Mouse (Mus musculus): ENCODE measurements at regions not wholly inside any gene's neighbourhood (a gene's known extent, or its start where the extent isn't known, plus 50 kb on each side); places are given as distances from the start of the nearest gene placed in this dataset.

DNA sequence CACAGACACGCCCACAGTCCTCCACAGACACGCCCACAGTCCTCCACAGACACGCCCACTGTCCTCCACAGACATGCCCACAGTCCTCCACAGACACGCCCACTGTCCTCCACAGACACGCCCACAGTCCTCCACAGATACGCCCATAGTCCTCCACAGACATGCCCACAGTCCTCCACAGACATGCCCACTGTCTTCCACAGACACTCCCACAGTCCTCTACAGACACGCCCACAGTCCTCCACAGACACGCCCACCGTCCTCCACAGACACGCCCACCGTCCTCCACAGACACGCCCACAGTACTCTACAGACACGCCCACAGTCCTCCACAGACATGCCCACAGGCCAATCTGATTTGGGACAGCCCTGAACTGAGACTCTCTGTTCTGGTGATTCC, 187.6 kb upstream of the Ajap1 start:
- WGBS, result 73% methylated on average over 13 of the region's 13 CpGs
- Histone ChIP-seq H3K9ac (no peak overlapping the region), H3K4me2 (no peak overlapping the region), H3K9me3 (replicated peaks) (no peaks in the 10 kb centered on the region), H3K27ac (no peak overlapping the region), H3K36me3 (no peaks in the 10 kb centered on the region), H3K4me1 (replicated peaks) (no peaks in the 10 kb centered on the region), H3K27me3 (no peaks in the 10 kb centered on the region), H3K4me3 (no peak overlapping the region)
- ATAC-seq (replicated peaks; ENCODE audit: insufficient number of reproducible peaks, insufficient read depth, low FRiP score, low read depth), result no peak

DNA sequence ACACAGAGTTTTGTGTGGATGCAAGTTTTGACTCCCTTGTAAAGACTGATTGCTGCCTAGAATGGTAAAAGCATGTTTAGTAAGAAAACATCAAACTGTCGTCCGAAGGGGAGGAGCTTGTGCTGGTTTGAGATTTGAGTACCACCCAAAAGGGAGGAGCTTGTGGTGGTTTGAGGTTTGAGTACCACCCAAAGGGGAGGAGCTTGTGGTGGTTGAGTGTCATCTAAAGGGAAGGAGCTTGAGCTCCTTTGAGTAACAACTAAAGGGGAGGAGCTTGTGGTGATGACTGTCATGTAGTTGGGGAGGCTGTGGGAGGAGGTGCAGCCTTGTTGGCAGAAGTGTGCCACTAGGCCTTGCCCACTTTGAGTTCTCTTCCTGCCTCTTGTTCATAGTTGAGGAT, 192.8 kb upstream of the Ajap1 start:
- Histone ChIP-seq H3K4me3 (no peak overlapping the region), H3K36me3 (no peaks in the 10 kb centered on the region), H3K27ac (no peak overlapping the region), H3K4me1 (replicated peaks) (no peaks in the 10 kb centered on the region), H3K9ac (no peak overlapping the region), H3K9me3 (replicated peaks) (no peaks in the 10 kb centered on the region), H3K27me3 (no peaks in the 10 kb centered on the region), H3K4me2 (no peak overlapping the region)
- ATAC-seq (replicated peaks; ENCODE audit: insufficient number of reproducible peaks, insufficient read depth, low FRiP score, low read depth), result no peak
- WGBS, result 73% methylated on average over 2 of the region's 2 CpGs

DNA sequence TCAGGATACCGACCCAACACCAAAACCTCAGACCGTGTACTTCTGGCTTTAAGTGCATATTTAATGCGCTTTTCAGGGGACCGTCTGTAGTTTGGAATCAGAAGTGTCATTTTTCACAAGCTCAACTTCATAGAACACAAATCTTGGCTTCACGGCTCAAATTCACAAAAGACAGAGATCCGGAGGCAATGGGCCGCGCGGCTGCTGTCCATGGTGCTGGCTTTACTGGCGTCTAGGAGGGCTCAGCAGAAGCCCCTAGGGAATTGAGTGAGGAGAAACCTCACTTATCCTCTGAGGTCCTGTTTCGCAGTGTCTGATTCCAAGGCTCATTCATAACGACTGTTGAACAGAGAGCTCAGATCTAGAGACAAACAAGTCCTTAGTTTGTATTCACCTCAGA, 196.5 kb upstream of the Ajap1 start:
- Histone ChIP-seq H3K9me3 (replicated peaks) (no peaks in the 10 kb centered on the region), H3K4me2 (no peak overlapping the region), H3K4me1 (replicated peaks) (no peaks in the 10 kb centered on the region), H3K4me3 (no peak overlapping the region), H3K27me3 (no peaks in the 10 kb centered on the region), H3K9ac (no peak overlapping the region), H3K36me3 (no peaks in the 10 kb centered on the region), H3K27ac (no peak overlapping the region)
- no peak for ATAC-seq (replicated peaks; ENCODE audit: insufficient number of reproducible peaks, insufficient read depth, low FRiP score, low read depth)
- WGBS, result 35% methylated on average over 12 of the region's 12 CpGs

DNA sequence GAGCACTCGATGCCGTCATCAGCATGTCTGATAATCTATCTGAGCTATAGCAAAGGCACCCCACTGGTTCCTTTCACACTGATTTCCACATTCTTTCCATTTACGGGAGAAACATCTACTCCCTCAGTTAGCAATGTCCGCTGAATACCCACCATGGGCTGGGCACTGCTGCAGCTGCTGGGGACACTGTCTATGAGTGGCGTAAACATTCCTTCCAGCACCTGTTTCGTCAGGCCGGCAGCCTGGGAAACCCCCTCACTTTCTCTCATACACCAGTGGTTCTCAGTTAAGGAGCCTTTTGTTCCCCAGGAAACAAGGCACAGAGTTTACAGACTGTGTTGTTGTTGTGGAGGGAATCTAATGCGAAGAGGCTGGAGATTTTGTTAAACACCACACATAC, 205.8 kb upstream of the Ajap1 start:
- 56% methylated on average over 8 of the region's 8 CpGs for WGBS
- Histone ChIP-seq H3K4me1 (replicated peaks) (no peaks in the 10 kb centered on the region), H3K9me3 (replicated peaks) (no peaks in the 10 kb centered on the region), H3K4me3 (no peak overlapping the region), H3K36me3 (no peaks in the 10 kb centered on the region), H3K27me3 (no peaks in the 10 kb centered on the region), H3K27ac (no peak overlapping the region), H3K4me2 (no peak overlapping the region), H3K9ac (no peak overlapping the region)
- ATAC-seq (replicated peaks; ENCODE audit: insufficient number of reproducible peaks, insufficient read depth, low FRiP score, low read depth), result no peak

DNA sequence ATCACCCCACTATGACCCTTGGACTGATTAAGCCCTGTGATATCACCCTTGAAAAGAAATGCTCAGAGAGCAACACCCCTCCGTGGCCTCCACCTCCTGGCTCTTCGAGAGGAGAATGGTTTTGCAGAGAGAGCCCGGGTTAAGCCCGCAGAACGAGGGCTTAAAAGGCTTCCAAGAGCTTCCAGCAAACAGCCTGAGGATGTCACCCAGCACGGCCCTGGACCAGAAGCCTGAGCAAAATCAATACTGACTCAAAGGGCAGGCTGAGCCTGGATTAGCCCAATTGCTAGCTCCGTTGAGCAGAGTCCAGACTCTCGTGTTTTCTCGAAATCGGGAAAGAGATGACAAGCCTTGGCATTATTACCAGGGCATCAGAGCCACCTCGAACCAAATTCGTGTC, 211.3 kb upstream of the Ajap1 start:
- H3K4me1 ChIP-seq (replicated peaks), result no peaks in the 10 kb centered on the region
- H3K4me3 ChIP-seq, result no peak overlapping the region
- H3K27me3 ChIP-seq, result no peaks in the 10 kb centered on the region
- no peaks in the 10 kb centered on the region for H3K36me3 ChIP-seq
- no peak for ATAC-seq (replicated peaks; ENCODE audit: insufficient number of reproducible peaks, insufficient read depth, low FRiP score, low read depth)
- no peak overlapping the region for H3K27ac ChIP-seq
- H3K4me2 ChIP-seq, result no peak overlapping the region
- WGBS, result 69% methylated on average over 12 of the region's 12 CpGs
- no peak overlapping the region for H3K9ac ChIP-seq
- no peaks in the 10 kb centered on the region for H3K9me3 ChIP-seq (replicated peaks)

DNA sequence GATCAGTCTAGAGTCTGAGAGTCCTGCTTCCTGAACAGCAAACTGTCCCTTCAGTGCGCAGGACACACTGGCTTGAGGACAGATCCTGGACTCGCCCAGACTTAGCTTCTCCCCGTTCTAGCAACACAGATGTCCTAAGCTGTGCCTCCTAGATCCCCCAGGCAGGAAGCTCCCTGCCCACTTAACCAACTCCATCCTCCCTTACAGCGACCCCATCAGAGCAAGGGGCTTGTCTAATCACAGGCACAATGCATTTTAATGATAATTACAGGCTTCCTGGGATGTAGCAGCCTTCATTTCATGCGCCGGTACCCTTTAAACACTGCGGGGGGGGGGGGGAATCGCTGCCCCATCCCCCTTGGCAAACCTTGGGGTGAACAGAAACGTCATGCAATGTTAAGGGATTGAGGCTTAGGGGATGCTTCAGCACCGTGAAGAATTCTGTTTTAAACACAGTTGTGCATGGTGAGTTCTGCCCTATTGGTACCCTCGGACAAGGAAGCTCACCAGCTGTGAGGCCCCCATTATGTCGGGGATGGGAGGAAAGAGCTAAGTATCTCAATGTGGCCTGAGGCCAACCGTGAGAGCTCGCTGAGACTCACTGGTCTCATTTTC, 213.9 kb upstream of the Ajap1 start:
- no peaks in the 10 kb centered on the region for H3K27me3 ChIP-seq
- H3K9me3 ChIP-seq (replicated peaks), result no peaks in the 10 kb centered on the region
- no peak for ATAC-seq (replicated peaks; ENCODE audit: insufficient number of reproducible peaks, insufficient read depth, low FRiP score, low read depth)
- WGBS, result 51% methylated on average over 14 of the region's 14 CpGs
- no peaks in the 10 kb centered on the region for H3K36me3 ChIP-seq
- no peaks in the 10 kb centered on the region for H3K4me1 ChIP-seq (replicated peaks)
- no peak overlapping the region for H3K9ac ChIP-seq
- H3K4me3 ChIP-seq, result no peak overlapping the region
- H3K4me2 ChIP-seq, result no peak overlapping the region
- no peak overlapping the region for H3K27ac ChIP-seq

DNA sequence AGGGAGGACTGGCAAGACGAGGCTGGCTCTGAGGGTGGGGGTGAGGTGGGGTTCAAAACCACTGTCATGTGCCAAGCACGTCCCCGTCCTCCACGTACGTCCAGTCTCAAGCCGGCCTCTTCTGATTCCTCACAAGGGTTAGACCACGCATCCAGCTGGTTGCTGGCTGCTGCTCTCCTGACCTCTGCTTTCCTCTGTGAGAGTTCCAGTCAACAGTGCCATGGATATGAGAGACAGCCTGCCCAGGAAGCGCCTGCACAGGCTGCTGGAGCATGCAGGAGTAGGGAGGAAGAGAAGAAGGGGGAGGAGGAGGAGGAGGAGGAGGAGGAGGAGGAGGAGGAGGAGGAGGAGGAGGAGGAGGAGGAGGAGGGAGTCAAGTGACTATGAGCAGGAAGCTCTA, 224.6 kb upstream of the Ajap1 start:
- H3K36me3 ChIP-seq, result no peaks in the 10 kb centered on the region
- no peak for ATAC-seq (replicated peaks; ENCODE audit: insufficient number of reproducible peaks, insufficient read depth, low FRiP score, low read depth)
- no peak overlapping the region for H3K27ac ChIP-seq
- H3K9me3 ChIP-seq (replicated peaks), result no peaks in the 10 kb centered on the region
- 0 out of 2 replicates have a peak, but pooled peaks cover 6% of the 10 kb centered on the region for H3K27me3 ChIP-seq
- H3K4me3 ChIP-seq, result no peak overlapping the region
- H3K4me2 ChIP-seq, result no peak overlapping the region
- WGBS, result 59% methylated on average over 8 of the region's 8 CpGs
- H3K9ac ChIP-seq, result no peak overlapping the region
- H3K4me1 ChIP-seq (replicated peaks), result no peaks in the 10 kb centered on the region

DNA sequence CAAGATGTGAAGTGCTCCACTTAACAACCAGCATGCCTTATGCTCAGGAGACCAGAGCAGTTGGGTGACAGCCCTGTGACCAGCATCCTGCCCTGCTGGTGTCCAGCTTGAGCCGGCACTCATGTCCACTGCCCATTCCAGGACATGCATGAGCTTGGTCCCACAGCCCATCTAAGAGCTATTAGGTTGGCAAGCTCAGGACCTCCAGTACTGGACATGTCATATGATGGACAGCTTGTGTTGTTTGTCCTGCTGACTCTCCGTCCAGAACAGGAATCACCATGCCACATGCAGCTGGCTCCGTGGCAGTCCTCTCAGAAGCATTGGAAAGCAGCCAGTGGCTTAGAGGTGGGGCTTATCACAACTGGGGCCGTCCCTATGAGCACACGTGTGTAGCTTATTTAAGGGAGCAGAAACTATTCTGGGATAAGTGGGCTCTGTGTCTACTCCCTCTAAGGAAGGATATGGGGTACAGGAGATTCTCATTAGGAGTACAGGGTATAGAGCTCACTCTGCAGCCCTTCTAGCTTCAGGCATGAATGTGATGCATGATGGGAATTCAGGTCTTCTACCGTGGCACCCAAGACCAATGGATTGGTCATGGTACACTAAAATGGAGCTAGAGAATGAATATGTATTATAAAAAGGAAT, 232.5 kb upstream of the Ajap1 start:
- no peak overlapping the region for H3K27ac ChIP-seq
- H3K9ac ChIP-seq, result no peak overlapping the region
- no peak overlapping the region for H3K4me2 ChIP-seq
- peak; percentile 74 for ATAC-seq (replicated peaks; ENCODE audit: insufficient number of reproducible peaks, insufficient read depth, low FRiP score, low read depth)
- H3K4me3 ChIP-seq, result no peak overlapping the region
- H3K36me3 ChIP-seq, result no peaks in the 10 kb centered on the region
- no peaks in the 10 kb centered on the region for H3K9me3 ChIP-seq (replicated peaks)
- 0 out of 2 replicates have a peak, but pooled peaks cover 3% of the 10 kb centered on the region for H3K27me3 ChIP-seq
- H3K4me1 ChIP-seq (replicated peaks), result peaks cover 9% of the 10 kb centered on the region; the same call in 1 of the 2 replicates
- WGBS, result 35% methylated on average over 6 of the region's 6 CpGs

DNA sequence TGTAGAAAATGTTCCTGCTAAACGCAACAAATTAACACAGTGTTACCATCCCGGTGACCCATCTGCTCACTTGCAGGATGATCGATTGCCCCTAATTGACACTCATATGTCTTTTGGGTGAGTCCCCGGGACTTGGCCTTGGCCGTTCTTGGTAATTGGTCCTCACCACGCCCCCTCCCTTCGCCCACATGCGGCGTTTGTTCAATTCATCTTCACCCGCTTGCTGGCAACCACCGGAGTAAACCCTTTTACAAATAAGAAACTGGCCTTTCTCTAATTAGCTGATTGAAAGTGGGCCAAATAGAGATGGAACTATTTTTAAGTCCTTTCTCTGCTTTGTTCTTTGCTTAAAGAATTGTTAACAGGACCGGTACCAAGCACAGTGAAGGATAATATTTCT, 234.7 kb upstream of the Ajap1 start:
- Histone ChIP-seq H3K4me2 (no peak overlapping the region), H3K27me3 (no peaks in the 10 kb centered on the region), H3K36me3 (no peaks in the 10 kb centered on the region), H3K4me1 (replicated peaks) (peaks cover 9% of the 10 kb centered on the region; the same call in 1 of the 2 replicates), H3K9ac (no peak overlapping the region), H3K4me3 (no peak overlapping the region), H3K27ac (no peak overlapping the region), H3K9me3 (replicated peaks) (no peaks in the 10 kb centered on the region)
- ATAC-seq (replicated peaks; ENCODE audit: insufficient number of reproducible peaks, insufficient read depth, low FRiP score, low read depth), result no peak
- 85% methylated on average over 12 of the region's 12 CpGs for WGBS

DNA sequence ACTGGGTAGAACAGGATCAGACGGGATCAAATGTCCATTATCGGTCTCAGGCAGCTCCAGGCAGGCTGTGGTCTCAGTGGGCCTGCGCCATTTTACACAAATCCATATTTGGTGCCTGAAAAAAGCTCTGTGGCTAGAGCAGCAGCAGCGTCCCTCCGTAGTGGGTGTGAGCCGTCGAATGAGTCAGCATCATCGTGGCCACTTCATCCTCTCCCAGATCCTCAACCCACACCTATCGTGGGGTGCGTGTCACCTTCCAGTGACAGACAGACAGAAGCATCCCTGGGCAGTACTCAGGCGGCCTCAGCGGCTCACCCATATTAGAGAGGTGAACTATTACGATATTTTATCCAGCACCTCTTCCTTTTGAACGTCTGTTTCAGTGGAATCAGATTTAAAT, 233.0 kb upstream of the A430005L14Rik start:
- Histone ChIP-seq H3K27ac (no peak overlapping the region), H3K9ac (no peak overlapping the region), H3K36me3 (no peaks in the 10 kb centered on the region), H3K4me2 (no peak overlapping the region), H3K4me1 (replicated peaks) (no peaks in the 10 kb centered on the region), H3K27me3 (no peaks in the 10 kb centered on the region), H3K9me3 (replicated peaks) (no peaks in the 10 kb centered on the region), H3K4me3 (no peak overlapping the region)
- no peak for ATAC-seq (replicated peaks; ENCODE audit: insufficient number of reproducible peaks, insufficient read depth, low FRiP score, low read depth)
- WGBS, result 77% methylated on average over 14 of the region's 14 CpGs

DNA sequence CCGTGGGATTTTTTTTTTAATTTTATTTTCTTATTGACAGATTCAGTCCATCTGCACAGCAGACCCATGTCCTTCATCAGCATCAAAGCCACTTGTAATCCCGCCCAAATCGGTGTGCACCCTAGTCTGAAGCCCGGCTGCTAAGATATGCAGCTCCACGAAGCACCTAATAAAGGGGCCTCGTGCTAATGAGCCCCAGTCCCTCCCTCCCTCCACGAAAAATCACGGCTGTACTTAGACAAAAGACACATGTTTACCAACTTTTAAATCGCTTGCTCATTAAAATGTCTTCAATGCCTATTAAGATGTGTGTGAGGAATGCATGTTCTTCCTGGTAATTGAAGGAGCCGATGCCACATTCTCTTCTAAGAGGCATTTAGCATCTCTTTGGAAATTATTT, 229.8 kb upstream of the A430005L14Rik start:
- no peaks in the 10 kb centered on the region for H3K27me3 ChIP-seq
- H3K9ac ChIP-seq, result no peak overlapping the region
- no peaks in the 10 kb centered on the region for H3K4me1 ChIP-seq (replicated peaks)
- no peak for ATAC-seq (replicated peaks; ENCODE audit: insufficient number of reproducible peaks, insufficient read depth, low FRiP score, low read depth)
- H3K4me2 ChIP-seq, result no peak overlapping the region
- H3K9me3 ChIP-seq (replicated peaks), result no peaks in the 10 kb centered on the region
- 74% methylated on average over 10 of the region's 10 CpGs for WGBS
- no peak overlapping the region for H3K27ac ChIP-seq
- H3K4me3 ChIP-seq, result no peak overlapping the region
- no peaks in the 10 kb centered on the region for H3K36me3 ChIP-seq

DNA sequence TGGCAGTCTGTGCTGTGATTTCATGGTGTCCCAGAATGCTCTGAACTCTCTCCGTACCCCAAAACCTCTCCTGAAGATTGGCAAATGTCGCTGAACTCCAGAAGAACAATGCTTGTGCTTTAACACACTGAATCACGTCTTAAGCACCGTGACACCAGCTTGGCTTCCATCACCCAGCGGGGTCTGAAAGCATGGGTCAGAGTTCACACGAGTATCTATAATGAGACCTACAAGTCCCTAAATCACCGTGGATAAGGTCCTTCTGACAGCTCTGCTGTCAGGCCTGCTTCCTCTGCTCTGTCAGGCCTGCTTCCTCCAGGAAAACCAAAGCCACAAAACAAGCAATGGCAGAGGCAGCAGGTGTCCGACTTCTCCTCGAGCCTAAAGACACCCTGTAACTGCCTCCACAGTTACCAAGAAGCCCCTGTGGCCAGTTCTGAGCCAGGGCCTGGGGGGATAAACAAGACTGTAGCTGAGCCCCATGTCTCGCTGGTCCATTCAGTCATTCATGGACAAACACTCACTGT, 229.1 kb upstream of the A430005L14Rik start:
- no peak overlapping the region for H3K4me2 ChIP-seq
- H3K9ac ChIP-seq, result no peak overlapping the region
- H3K27ac ChIP-seq, result no peak overlapping the region
- no peaks in the 10 kb centered on the region for H3K4me1 ChIP-seq (replicated peaks)
- no peak for ATAC-seq (replicated peaks; ENCODE audit: insufficient number of reproducible peaks, insufficient read depth, low FRiP score, low read depth)
- H3K27me3 ChIP-seq, result no peaks in the 10 kb centered on the region
- H3K36me3 ChIP-seq, result no peaks in the 10 kb centered on the region
- no peaks in the 10 kb centered on the region for H3K9me3 ChIP-seq (replicated peaks)
- no peak overlapping the region for H3K4me3 ChIP-seq
- WGBS, result 52% methylated on average over 10 of the region's 10 CpGs
